Mouse (Mus musculus) heart, adult 2 months (tissue): ENCODE data around the gene Ddx21. TPM values are rescaled to one million over a fixed set of nuclear protein-coding genes. Genes with fewer than 3 reads are reported as not detected.

Experiments used
- DNase-seq, 2 experiments: peaks; one replicate each; pipeline ENCODE4 v3.0.0; 2021
- H3K27ac ChIP-seq: fragments of 200-600 bp; 2 replicates; pipeline ENCODE4 v1.8.1; 2022
- H3K27me3 ChIP-seq: fragments of 200-500 bp; 2 replicates; pipeline ENCODE4 v1.6.1; 2012; ENCODE audit warnings: mild to moderate bottlenecking, low read length, inconsistent platforms, mixed read lengths; ENCODE audit not compliant: control insufficient read depth, insufficient read depth
- H3K36me3 ChIP-seq: fragments of 200-500 bp; 2 replicates; pipeline ENCODE4 v1.6.1; 2012; ENCODE audit warnings: low read length, inconsistent platforms; ENCODE audit not compliant: control insufficient read depth, insufficient read depth
- H3K4me1 ChIP-seq: fragments of 200-500 bp; 2 replicates; pipeline ENCODE4 v1.6.1; 2011; ENCODE audit warnings: low read length; ENCODE audit not compliant: control insufficient read depth, insufficient read depth
- H3K4me3 ChIP-seq: fragments of 200-600 bp; 2 replicates; pipeline ENCODE4 v1.8.1; 2022
- H3K79me2 ChIP-seq: fragments of 200-500 bp; replicated peaks from 2 replicates; pipeline ENCODE4 v1.6.1; 2012; ENCODE audit warnings: mild to moderate bottlenecking, inconsistent platforms, low read length, moderate library complexity, mixed read lengths; ENCODE audit not compliant: control insufficient read depth, insufficient read depth
- H3K9ac ChIP-seq: fragments of 200-500 bp; 2 replicates; pipeline ENCODE4 v1.6.1; 2012; ENCODE audit warnings: low read depth, mild to moderate bottlenecking, control low read depth, inconsistent platforms, low read length, mixed read lengths
- CTCF ChIP-seq: fragments of 200-600 bp; IDR thresholded peaks from 2 replicates; pipeline ENCODE4 v1.8.1; 2022; ENCODE audit warnings: antibody characterized with exemption, mild to moderate bottlenecking, moderate library complexity
- EP300 ChIP-seq: fragments of 200-500 bp; IDR thresholded peaks from 2 replicates; pipeline ENCODE4 v1.6.1; 2011; ENCODE audit warnings: low read depth, low read length, control low read depth; ENCODE audit not compliant: insufficient read depth
- POLR2A ChIP-seq: fragments of 200-500 bp; IDR thresholded peaks from 2 replicates; pipeline ENCODE4 v1.6.1; 2011; ENCODE audit warnings: mild to moderate bottlenecking, low read depth, low read length, control low read depth; ENCODE audit not compliant: insufficient read depth
- WGBS: fragments of 180-500 bp; shearing (Covaris S2); methylation state at CpG from one replicate; pipeline ENCODE4 v1.1.7; 2018; 5-methylcytosine and 5-hydroxymethylcytosine counted together
- intact Hi-C: fragments of 180-260 bp; cut with DNase I; formaldehyde crosslinking; loops from one replicate; pipeline ENCODE4 v1.15.1; 2025
- polyA plus RNA-seq: library from polyadenylated mRNA; depleted of rRNA; stranded (reverse); fragments of >200 nt; gene quantifications from 2 replicates; pipeline ENCODE4 v1.2.3, GENCODE M21; 2012
- total RNA-seq, 2 experiments: library from RNA; stranded (reverse); gene quantifications; 2 replicates each; pipeline ENCODE4 v1.2.3; 2021

The Ddx21 gene
- total and polyA plus RNA-seq, 3 experiments = 7.0 to 30.3 (median 30.2) TPM

GRCm38 (mm10) chr10:62546441-62546840 lies 55.6 kb downstream of the Ddx21 start:
- H3K4me1 ChIP-seq = peaks cover 2% of the 10 kb centered on the region; the same call in 1 of the 2 replicates
- no peaks in the 10 kb centered on the region for H3K36me3 ChIP-seq
- no peak overlapping the region for H3K4me3 ChIP-seq
- WGBS = 53% methylated on average over 10 of the region's 10 CpGs
- H3K27ac ChIP-seq = no peak overlapping the region
- no peaks in the 10 kb centered on the region for H3K79me2 ChIP-seq
- intact Hi-C loops = no loop called here
- H3K9ac ChIP-seq = no peak overlapping the region; the same call in 1 of the 2 replicates
- no peak for DNase-seq
- no peak for TF ChIP-seq POLR2A
- TF ChIP-seq EP300 = no peak
- TF ChIP-seq CTCF = no peak
- H3K27me3 ChIP-seq = no peaks in the 10 kb centered on the region

GRCm38 (mm10) chr10:62545759-62546158 lies 56.3 kb downstream of the Ddx21 start:
- intact Hi-C loops = no loop called here
- no peak for DNase-seq
- no peaks in the 10 kb centered on the region for H3K79me2 ChIP-seq
- H3K27ac ChIP-seq = no peak overlapping the region
- H3K27me3 ChIP-seq = no peaks in the 10 kb centered on the region
- H3K4me1 ChIP-seq = peaks cover 2% of the 10 kb centered on the region; the same call in 1 of the 2 replicates
- H3K4me3 ChIP-seq = no peak overlapping the region
- no peak overlapping the region for H3K9ac ChIP-seq
- peak; percentile 44 for TF ChIP-seq CTCF
- TF ChIP-seq EP300 = no peak
- TF ChIP-seq POLR2A = no peak
- no peaks in the 10 kb centered on the region for H3K36me3 ChIP-seq

GRCm38 (mm10) chr10:62544316-62544715 lies 57.8 kb downstream of the Ddx21 start:
- no peak for DNase-seq
- Histone ChIP-seq H3K27ac (no peak overlapping the region), H3K4me3 (no peak overlapping the region), H3K9ac (no peak overlapping the region), H3K79me2 (no peaks in the 10 kb centered on the region), H3K36me3 (no peaks in the 10 kb centered on the region), H3K27me3 (no peaks in the 10 kb centered on the region), H3K4me1 (no peaks in the 10 kb centered on the region)
- intact Hi-C loops = no loop called here
- TF ChIP-seq EP300 = no peak
- TF ChIP-seq CTCF = peak; percentile 25
- 85% methylated on average over 4 of the region's 4 CpGs for WGBS

GRCm38 (mm10) chr10:62543399-62543808 lies 58.7 kb downstream of the Ddx21 start:
- no peak overlapping the region; the same call in none of the 2 replicates for H3K27ac ChIP-seq
- intact Hi-C loops = no loop called here
- 52% methylated on average over 12 of the region's 12 CpGs for WGBS

GRCm38 (mm10) chr10:62542928-62543327 lies 59.2 kb downstream of the Ddx21 start:
- Histone ChIP-seq H3K27me3 (no peaks in the 10 kb centered on the region), H3K79me2 (no peaks in the 10 kb centered on the region), H3K27ac (no peak overlapping the region; the same call in none of the 2 replicates), H3K4me1 (no peaks in the 10 kb centered on the region), H3K9ac (no peak overlapping the region), H3K36me3 (no peaks in the 10 kb centered on the region), H3K4me3 (no peak overlapping the region)
- 85% methylated on average over 8 of the region's 8 CpGs for WGBS
- intact Hi-C loops = no loop called here
- no peak for DNase-seq
- no peak for TF ChIP-seq EP300
- TF ChIP-seq POLR2A = no peak
- no peak for TF ChIP-seq CTCF

More at GRCm38 (mm10) chr10:62543399-62543808, 58.7 kb downstream of the Ddx21 start:
- Histone ChIP-seq H3K4me3 (no peak overlapping the region), H3K4me1 (no peaks in the 10 kb centered on the region), H3K36me3 (no peaks in the 10 kb centered on the region), H3K9ac (no peak overlapping the region), H3K27me3 (no peaks in the 10 kb centered on the region), H3K79me2 (no peaks in the 10 kb centered on the region)
- peak; percentile 50 to 65 for DNase-seq
- TF ChIP-seq EP300 (no peak), POLR2A (no peak), CTCF (no peak)

GRCm38 (mm10) chr10:62542507-62542906 lies 59.6 kb downstream of the Ddx21 start:
- Histone ChIP-seq H3K9ac (no peak overlapping the region), H3K27me3 (no peaks in the 10 kb centered on the region), H3K79me2 (no peaks in the 10 kb centered on the region), H3K4me1 (no peaks in the 10 kb centered on the region), H3K27ac (no peak overlapping the region), H3K4me3 (no peak overlapping the region), H3K36me3 (no peaks in the 10 kb centered on the region)
- intact Hi-C loops = no loop called here
- no peak for DNase-seq
- TF ChIP-seq CTCF (no peak), EP300 (no peak), POLR2A (no peak)
- WGBS = 92% methylated on average over 11 of the region's 12 CpGs
